Mouse (Mus musculus) cerebellum, adult 18-20 months (tissue): ENCODE data around the gene Xpo6.

Source experiments
- DNase-seq, 2 experiments: peaks; one replicate each; pipeline ENCODE4 v3.0.0; 2021

The Xpo6 gene

GRCm38 (mm10) chr7:126070321-126070720 is 130.0 kb downstream of the Xpo6 start:
- DNase-seq, result no peak

- peak; percentile 65 to 66 for DNase-seq
Measured at GRCm38 (mm10) chr7:126066777-126067176, 133.5 kb downstream of the Xpo6 start.

GRCm38 (mm10) chr7:126065243-126065876 is 134.9 kb downstream of the Xpo6 start:
- DNase-seq, result no peak

- no peak for DNase-seq
Measured at GRCm38 (mm10) chr7:126062228-126062627, 138.1 kb downstream of the Xpo6 start.

GRCm38 (mm10) chr7:126058918-126059317 is 141.4 kb downstream of the Xpo6 start:
- no peak for DNase-seq

GRCm38 (mm10) chr7:126057332-126057914 is 142.9 kb downstream of the Xpo6 start:
- DNase-seq, result no peak

GRCm38 (mm10) chr7:126054574-126054973 is 145.7 kb downstream of the Xpo6 start:
- no peak for DNase-seq

GRCm38 (mm10) chr7:126053618-126054017 is 146.7 kb downstream of the Xpo6 start:
- DNase-seq, result no peak

GRCm38 (mm10) chr7:126051910-126052309 is 148.4 kb downstream of the Xpo6 start:
- DNase-seq, result no peak
